Mouse (Mus musculus) E14TG2a.4 (cell line): ENCODE measurements at regions not wholly inside any gene's neighbourhood (a gene's known extent, or its start where the extent isn't known, plus 50 kb on each side); places are given as distances from the start of the nearest gene placed in this dataset.

Experiments used
- CTCF ChIP-seq: conservative IDR thresholded peaks from 2 replicates; pipeline ENCODE4 v1.5.1; 2014; ENCODE audit warnings: low read length
- NANOG ChIP-seq: IDR thresholded peaks from 2 replicates; pipeline ENCODE4 v1.6.1; 2014; ENCODE audit warnings: borderline replicate concordance, low read length, mixed read lengths
- POU5F1 ChIP-seq: IDR thresholded peaks from 2 replicates; pipeline ENCODE4 v1.6.1; 2014; ENCODE audit warnings: low read length, borderline replicate concordance

- no peak for TF ChIP-seq CTCF
- no peak for TF ChIP-seq POU5F1
- no peak for TF ChIP-seq NANOG
These were observed 50.5 kb upstream of the Kdr start for GRCm38 (mm10) chr5:76028729-76029128.
